27 mouse cellular contexts compared by ENCODE assay signal in genomic region chr2:48620815-48621214, GRCm38 (mm10).
DNase-seq lines count a peak whose midpoint lies in the region; ATAC-seq and TF ChIP-seq lines count a peak whose summit lies in the region.
"Had no signal": no experiment of that assay in that cellular context is flagged by ENCODE, and none has a peak within 500 bp of the region (broad histone marks: within the 10 kb centered on the region; RNA-seq: fewer than 3 reads in every experiment).

No protein-coding gene starts in this region.

- H3K9me3 ChIP-seq in forebrain, embryonic 16.5 days (ENCODE audit: control insufficient read depth, low read length) = no peaks in the 10 kb centered on the region
- no peaks in the 10 kb centered on the region for H3K9me3 ChIP-seq in forebrain, embryonic 13.5 days (replicated peaks)
- H3K9me3 ChIP-seq: embryonic facial prominence, embryonic 10.5 days; embryonic facial prominence, embryonic 13.5 days; forebrain, embryonic 10.5 days; forebrain, embryonic 15.5 days; hindbrain, embryonic 10.5 days; hindbrain, embryonic 13.5 days; intestine, embryonic 15.5 days had no signal

- H3K36me3 ChIP-seq in forebrain, embryonic 16.5 days (ENCODE audit: control insufficient read depth, insufficient read depth) = no peaks in the 10 kb centered on the region
- no peaks in the 10 kb centered on the region for H3K36me3 ChIP-seq in forebrain, embryonic 13.5 days (ENCODE audit: poor library complexity, severe bottlenecking)
- H3K36me3 ChIP-seq: embryonic facial prominence, embryonic 10.5 days; embryonic facial prominence, embryonic 13.5 days; forebrain, embryonic 10.5 days; forebrain, embryonic 15.5 days; hindbrain, embryonic 10.5 days; hindbrain, embryonic 13.5 days; intestine, embryonic 15.5 days had no signal

- H3K4me1 ChIP-seq in forebrain, embryonic 16.5 days (replicated peaks; ENCODE audit: control insufficient read depth, insufficient read depth, low read length) = peaks cover 13% of the 10 kb centered on the region
- peaks cover 21% of the 10 kb centered on the region for H3K4me1 ChIP-seq in forebrain, embryonic 13.5 days
- H3K4me1 ChIP-seq: embryonic facial prominence, embryonic 13.5 days; hindbrain, embryonic 10.5 days; hindbrain, embryonic 13.5 days had no signal

- no peak overlapping the region for H3K9ac ChIP-seq in forebrain, embryonic 16.5 days (replicated peaks; ENCODE audit: low read depth, low read length)
- no peak overlapping the region for H3K9ac ChIP-seq in forebrain, embryonic 13.5 days
- H3K9ac ChIP-seq: embryonic facial prominence, embryonic 13.5 days; forebrain, embryonic 15.5 days; hindbrain, embryonic 13.5 days; intestine, embryonic 15.5 days had no signal

- H3K4me2 ChIP-seq in forebrain, embryonic 16.5 days (ENCODE audit: low read length) = no peak overlapping the region
- no peak overlapping the region for H3K4me2 ChIP-seq in forebrain, embryonic 13.5 days
- H3K4me2 ChIP-seq: embryonic facial prominence, embryonic 13.5 days; forebrain, embryonic 15.5 days; heart, embryonic 11.5 days; hindbrain, embryonic 13.5 days; intestine, embryonic 15.5 days had no signal

- TF ChIP-seq CTCF in brain, embryonic 14.5 days (IDR thresholded peaks at IDR 0.05; ENCODE audit: borderline replicate concordance, extremely low read depth, insufficient read depth, insufficient read length) = no peak

- peak; percentile 18; the same call in 1 of the 2 replicates for ATAC-seq in forebrain, embryonic 16.5 days
- no peak for ATAC-seq in forebrain, embryonic 13.5 days
- peak; percentile 33; the same call in 1 of the 2 replicates for ATAC-seq in megakaryocyte, adult 5-6 weeks (ENCODE audit: poor library complexity, severe bottlenecking)
- no peak for ATAC-seq in erythroblast, adult 5-6 weeks (replicated peaks; ENCODE audit: low FRiP score, poor library complexity, severe bottlenecking)
- ATAC-seq: activated CD4-positive, CD25-positive, alpha-beta regulatory T cell, adult 4 months; CD4-positive, CD25-positive, alpha-beta regulatory T cell, adult 4 months; hindbrain, embryonic 16.5 days; intestine, embryonic 15.5 days had no signal

- H3K4me3 ChIP-seq in forebrain, embryonic 16.5 days (replicated peaks; ENCODE audit: low read length) = no peak overlapping the region
- H3K4me3 ChIP-seq in forebrain, embryonic 13.5 days = no peak overlapping the region
- H3K4me3 ChIP-seq: embryonic facial prominence, embryonic 10.5 days; embryonic facial prominence, embryonic 13.5 days; forebrain, embryonic 10.5 days; forebrain, embryonic 15.5 days; gastrocnemius, adult 2 months; hindbrain, embryonic 10.5 days; hindbrain, embryonic 13.5 days; intestine, embryonic 15.5 days had no signal

- no peak for TF ChIP-seq POLR2A in brain, embryonic 14.5 days (IDR thresholded peaks at IDR 0.05; ENCODE audit: borderline replicate concordance, extremely low read depth, insufficient read depth, insufficient read length, poor library complexity, severe bottlenecking)

- H3K27ac ChIP-seq in forebrain, embryonic 16.5 days (ENCODE audit: low read length) = no peak overlapping the region
- no peak overlapping the region for H3K27ac ChIP-seq in forebrain, embryonic 13.5 days
- H3K27ac ChIP-seq: embryonic facial prominence, embryonic 10.5 days; embryonic facial prominence, embryonic 13.5 days; forebrain, embryonic 10.5 days; forebrain, embryonic 15.5 days; hindbrain, embryonic 10.5 days; hindbrain, embryonic 13.5 days; intestine, embryonic 15.5 days had no signal

- 41% methylated on average over 3 of the region's 3 CpGs for WGBS in forebrain, embryonic 16.5 days
- WGBS in forebrain, embryonic 13.5 days = 54% methylated on average over 3 of the region's 3 CpGs

- peak; percentile 5 for DNase-seq in 416B (ENCODE audit: low read depth)
- peak; percentile 37 for DNase-seq in brain, embryonic 14.5 days (ENCODE audit: low read depth)
- DNase-seq in thymus, postnatal 36 days = no peak
- DNase-seq: adrenal gland, adult 8-10 months; adrenal gland, postnatal 25 days; cerebellum, adult 18-20 months; cerebellum, adult 9-10 months; cerebellum, postnatal 25 days; embryo, embryonic 11 days; gastrocnemius, adult 2 months; gastrocnemius, postnatal 14 days; kidney, adult 11 months had no signal

- no peaks in the 10 kb centered on the region for H3K27me3 ChIP-seq in forebrain, embryonic 16.5 days (replicated peaks; ENCODE audit: control insufficient read depth, insufficient read depth, low read length)
- H3K27me3 ChIP-seq in forebrain, embryonic 13.5 days = no peaks in the 10 kb centered on the region
- H3K27me3 ChIP-seq: embryonic facial prominence, embryonic 13.5 days; forebrain, embryonic 15.5 days; hindbrain, embryonic 13.5 days; intestine, embryonic 15.5 days had no signal

Comparison
In these comparisons a context has a peak if more than half of its experiments do, and no peak if none do; other contexts are left out.
1. ATAC-seq: peak in forebrain, embryonic 16.5 days (single experiment) and megakaryocyte, adult 5-6 weeks (single experiment); none in forebrain, embryonic 13.5 days (single experiment) and erythroblast, adult 5-6 weeks (single experiment).
2. DNase-seq: peak in 416B (single experiment) and brain, embryonic 14.5 days (single experiment); none in thymus, postnatal 36 days (0 of 2).